Mouse (Mus musculus) spleen, adult 2 months (tissue): ENCODE results near the gene Rap1gap2.

ENCODE experiments used
- CTCF ChIP-seq: fragments of 200-500 bp; IDR thresholded peaks from 2 replicates; pipeline ENCODE4 v1.5.1; 2011; ENCODE audit warnings: mild to moderate bottlenecking, inconsistent platforms; ENCODE audit not compliant: insufficient read depth, insufficient read length, insufficient replicate concordance; ENCODE audit errors: extremely low read depth
- POLR2A ChIP-seq: fragments of 200-500 bp; IDR thresholded peaks from 2 replicates; pipeline ENCODE4 v1.6.1; 2011; ENCODE audit warnings: low read depth, low read length, inconsistent platforms

DNA sequence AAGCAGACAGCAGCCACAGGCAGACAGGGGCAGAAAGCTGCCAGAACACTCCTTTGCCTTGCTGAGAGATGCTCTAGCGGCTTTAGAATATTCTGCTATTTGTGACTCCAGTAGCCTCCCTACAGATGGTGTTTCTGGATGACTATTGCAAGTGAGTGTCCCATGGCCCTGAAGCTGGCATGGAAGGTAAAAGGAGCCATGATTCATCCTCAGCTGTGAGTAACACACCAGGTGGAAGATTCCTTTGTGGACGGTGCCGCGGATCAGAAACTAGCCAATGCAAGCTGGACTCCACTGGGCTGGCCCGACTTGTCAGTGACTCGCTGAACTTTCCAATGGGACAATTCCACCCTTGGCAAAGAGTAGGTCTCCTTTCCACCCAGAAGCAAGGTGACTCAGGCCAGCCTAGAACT is 162.7 kb downstream of the Rap1gap2 start:
- TF ChIP-seq POLR2A (no peak), CTCF (no peak)
